Mouse (Mus musculus) adrenal gland, adult 8-10 months (tissue): ENCODE results near the gene Foxe3. TPM values are rescaled to one million over a fixed set of nuclear protein-coding genes. Genes with fewer than 3 reads are reported as not detected.

ENCODE experiments used
- total RNA-seq, 4 experiments: library from RNA; stranded (reverse); gene quantifications; 2 replicates each; pipeline ENCODE4 v1.2.4; 2022

Gene Foxe3
- total RNA-seq, 4 experiments from 2014 or later: 0.43 to 0.45 TPM; not detected in 2

Other genes starting within 250 kb of the Foxe3 start
- gene Gm12830, start 104.3 kb downstream of the Foxe3 start, total RNA-seq: not detected
- gene Foxd2, start 17.1 kb downstream of the Foxe3 start, total RNA-seq: 1 to 10 TPM; 2.0 to 4.2 (median 3.1) TPM
- 100 to 1,000 TPM in 2 of 4 experiments, 10 to 100 TPM in 2; 79.7 to 115 (median 105) TPM for gene Cmpk1, start 61.2 kb upstream of the Foxe3 start, total RNA-seq
- gene Stil, start 74.1 kb upstream of the Foxe3 start, total RNA-seq: under 1 TPM; 0.52 to 0.89 (median 0.54) TPM
- 1 to 10 TPM; 1.9 to 4.0 (median 2.6) TPM for gene Tal1, start 130.4 kb upstream of the Foxe3 start, total RNA-seq
- gene Pdzk1ip1, start 162.7 kb upstream of the Foxe3 start, total RNA-seq: 1 to 10 TPM in 2 of 4 experiments, under 1 TPM in 1, not detected in 1; 0.37 to 1.1 (median 1.0) TPM
- not detected for gene Cyp4x1, start 208.3 kb upstream of the Foxe3 start, total RNA-seq